Mouse (Mus musculus): ENCODE measurements around the gene Igflr1. TPM values are rescaled to one million over a fixed set of nuclear protein-coding genes. Genes with fewer than 3 reads are reported as not detected.
A peak's percentile ranks its signal among the peaks of the same experiment; 100 is the strongest.

The Igflr1 gene
- polyA plus RNA-seq, 1 experiment = 4.0 TPM

- DNase-seq (ENCODE audit: low read depth) = peak; percentile 92
These were observed 23.6 kb downstream of the Igflr1 start, which contains the start of gene Kmt2b for GRCm38 (mm10) chr7:30588676-30589434. Kmt2b (minus strand) TSS chr7:30588726.

- peak; percentile 47 for DNase-seq (ENCODE audit: low read depth)
These were observed 24.4 kb downstream of the Igflr1 start for GRCm38 (mm10) chr7:30589435-30590301.

- no peak for DNase-seq (ENCODE audit: low read depth)
These were observed 25.8 kb downstream of the Igflr1 start for GRCm38 (mm10) chr7:30590927-30591604.

GRCm38 (mm10) chr7:30591605-30591951 is 26.4 kb downstream of the Igflr1 start:
- no peak for DNase-seq (ENCODE audit: low read depth)

GRCm38 (mm10) chr7:30592772-30593423 is 27.7 kb downstream of the Igflr1 start:
- no peak for DNase-seq (ENCODE audit: low read depth)

GRCm38 (mm10) chr7:30593579-30594509 is 28.6 kb downstream of the Igflr1 start:
- no peak for DNase-seq (ENCODE audit: low read depth)

- DNase-seq (ENCODE audit: low read depth) = no peak
These were observed 29.3 kb downstream of the Igflr1 start for GRCm38 (mm10) chr7:30594510-30595024.

GRCm38 (mm10) chr7:30596093-30596492 is 30.9 kb downstream of the Igflr1 start:
- DNase-seq (ENCODE audit: low read depth) = no peak

GRCm38 (mm10) chr7:30596811-30597210 is 31.6 kb downstream of the Igflr1 start:
- DNase-seq (ENCODE audit: low read depth) = no peak

GRCm38 (mm10) chr7:30598786-30599185 is 33.6 kb downstream of the Igflr1 start, which contains the start of gene Zbtb32:
Zbtb32 (minus strand) TSS chr7:30598909.
- DNase-seq (ENCODE audit: low read depth) = no peak

- DNase-seq (ENCODE audit: low read depth) = peak; percentile 68
These were observed 34.7 kb downstream of the Igflr1 start for GRCm38 (mm10) chr7:30599933-30600353.

- DNase-seq (ENCODE audit: low read depth) = peak; percentile 45
These were observed 35.4 kb downstream of the Igflr1 start for GRCm38 (mm10) chr7:30600651-30601050.

- peak; percentile 31 for DNase-seq (ENCODE audit: low read depth)
These were observed 37.4 kb downstream of the Igflr1 start for GRCm38 (mm10) chr7:30602583-30602982.

- no peak for DNase-seq (ENCODE audit: low read depth)
These were observed 39.2 kb downstream of the Igflr1 start for GRCm38 (mm10) chr7:30604424-30604823.

- DNase-seq (ENCODE audit: low read depth) = no peak
These were observed 39.7 kb downstream of the Igflr1 start for GRCm38 (mm10) chr7:30604944-30605343.

- no peak for DNase-seq (ENCODE audit: low read depth)
These were observed 42.6 kb downstream of the Igflr1 start for GRCm38 (mm10) chr7:30607706-30608309.

GRCm38 (mm10) chr7:30608476-30608875 is 43.2 kb downstream of the Igflr1 start:
- no peak for DNase-seq (ENCODE audit: low read depth)

- no peak for DNase-seq (ENCODE audit: low read depth)
These were observed 44.8 kb downstream of the Igflr1 start for GRCm38 (mm10) chr7:30610043-30610442.

- no peak for DNase-seq (ENCODE audit: low read depth)
These were observed 47.6 kb downstream of the Igflr1 start, which contains the start of gene Upk1a for GRCm38 (mm10) chr7:30612654-30613402. Upk1a (minus strand) TSS chr7:30612847.

Data from gonadal fat pad, adult 2 months (tissue).